Mouse (Mus musculus): ENCODE measurements around the gene Tpp1.

Tpp1 gene

DNA sequence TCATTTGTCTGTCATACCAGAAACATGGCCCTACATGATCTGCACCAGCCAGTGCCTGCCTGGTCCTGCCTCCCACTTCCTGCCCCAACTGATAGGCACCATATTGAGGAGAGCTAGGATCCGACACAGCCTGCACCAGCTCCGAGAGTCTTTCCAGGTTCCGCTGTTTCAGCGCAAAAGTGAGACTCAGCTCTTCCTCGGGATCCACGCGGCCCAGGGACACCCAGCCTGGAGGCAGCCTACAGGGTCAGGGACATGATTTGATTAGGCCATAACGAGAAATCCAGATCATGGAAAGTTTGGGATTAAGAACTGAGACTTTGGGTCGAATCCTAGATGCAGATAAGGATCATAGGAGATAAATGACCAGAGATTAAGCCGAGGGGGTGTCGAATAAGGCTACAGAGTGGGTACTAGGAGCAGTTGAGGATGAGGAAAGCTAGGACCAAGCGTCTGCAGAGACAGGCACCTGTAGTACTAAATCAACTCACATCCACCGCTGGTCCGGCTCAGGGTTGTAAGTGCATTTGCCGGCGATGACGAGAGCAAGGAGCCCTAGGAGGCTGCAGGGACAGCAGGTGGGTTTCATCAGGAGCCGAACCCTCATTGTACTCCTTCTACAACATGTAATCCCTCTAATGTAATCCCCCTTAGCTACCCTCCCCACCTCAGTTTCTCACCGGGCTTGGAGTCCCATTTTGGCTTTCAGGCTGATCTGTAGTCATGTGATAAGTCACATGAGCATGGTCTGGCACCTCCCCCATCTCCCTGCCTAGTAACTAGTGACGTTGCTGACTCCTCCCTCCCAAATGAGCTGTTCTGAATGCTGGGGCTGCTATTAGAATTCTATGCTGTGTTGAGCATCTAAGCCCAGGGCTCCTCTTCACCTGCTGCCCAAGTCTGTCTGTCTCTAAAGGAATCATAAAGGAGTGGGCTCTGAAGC, at the start of gene Tpp1:
Tpp1 (minus strand) TSS at position 745 of the 943 bp plus-strand sequence.
- POLR2A ChIA-PET = interaction anchor here (0.6 to 9.5 kb wide), 57 partner anchors 8 to 1457 kb away, joined by 3 to 185 read pairs (median 5); partner anchors contain the start of genes Ilk (in 4 of the 4), Fam160a2 (in 3 of the 4), Mrpl17 (in 3 of the 4) and Rrp8 (in 3 of the 4)
- CTCF ChIA-PET = interaction anchor here in 3 of 4 experiments (0.7 to 2.4 kb wide), 6 partner anchors 9 to 101 kb away, joined by 3 to 10 read pairs (median 4); partner anchors contain the start of gene Dnhd1 (in 3 of the 3)

DNA sequence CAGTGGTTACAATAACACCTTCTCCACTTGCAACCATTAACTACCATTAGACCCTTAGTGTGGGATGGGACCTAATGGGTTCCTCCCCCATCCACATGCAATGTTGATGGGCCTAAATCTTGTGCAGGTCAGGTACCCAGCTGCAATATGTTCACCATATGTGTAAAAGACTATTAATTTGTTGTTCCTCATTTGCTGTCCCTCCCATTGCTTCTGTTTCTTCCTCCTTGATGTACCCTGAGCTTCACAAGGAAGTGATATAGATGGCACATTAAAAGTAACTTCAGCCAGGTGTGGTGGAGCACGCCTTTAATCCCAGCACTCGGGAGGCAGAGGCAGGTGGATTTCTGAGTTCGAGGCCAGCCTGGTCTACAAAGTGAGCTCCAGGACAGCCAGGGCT, 44.9 kb upstream of the Tpp1 start:
- CTCF ChIA-PET = interaction anchor here in 1 of 4 experiments (1.0 kb wide), 1 partner anchor 13 kb away, joined by 3 read pairs; no protein-coding TSS in a partner anchor
- POLR2A ChIA-PET = interaction anchor here in 3 of 4 experiments (0.6 to 1.8 kb wide), 5 partner anchors 12 to 47 kb away, joined by 3 to 7 read pairs (median 4); partner anchors contain the start of genes Mrpl17 (in 1 of the 3) and Tpp1 (in 1 of the 3)

- ChIA-PET POLR2A (no interaction called here), CTCF (interaction anchor here in 1 of 4 experiments (0.6 kb wide), 1 partner anchor 10 kb away, joined by 3 read pairs; no protein-coding TSS in a partner anchor)
These were observed 43.8 kb upstream of the Tpp1 start for GRCm38 (mm10) chr7:105795759-105796366.

DNA sequence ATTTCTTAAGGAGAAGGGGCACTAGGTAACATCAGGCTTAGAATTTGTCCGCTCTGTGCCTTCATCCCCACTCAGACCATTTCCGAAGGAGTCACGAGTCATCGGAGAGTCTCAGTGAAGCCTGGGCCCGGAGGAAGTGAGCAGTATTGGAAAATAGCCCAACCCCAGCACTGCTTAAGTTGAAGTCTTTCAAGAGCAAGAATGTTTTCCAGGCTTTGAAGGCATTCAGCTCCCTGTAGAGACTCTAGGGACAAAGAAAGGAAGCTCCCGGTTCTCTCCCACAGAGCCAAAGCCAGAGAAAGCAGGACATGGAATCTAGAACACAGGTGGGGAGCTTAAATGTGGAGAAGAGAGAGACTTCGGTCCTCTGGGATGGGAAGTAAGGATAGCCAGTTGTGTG, 41.7 kb upstream of the Tpp1 start:
- ChIA-PET CTCF (interaction anchor here in 1 of 4 experiments (0.7 kb wide), 1 partner anchor 1876 kb away, joined by 3 read pairs; no protein-coding TSS in a partner anchor), POLR2A (interaction anchor here in 1 of 4 experiments (1.0 to 2.6 kb wide), 2 partner anchors 10 to 17 kb away, joined by 3 to 7 read pairs; partner anchors contain the start of gene Mrpl17)

- CTCF ChIA-PET = interaction anchor here in 3 of 4 experiments (0.5 to 1.1 kb wide), 3 partner anchors 26 to 141 kb away, joined by 3 to 4 read pairs (median 3); partner anchors contain the start of gene Dnhd1 (in 1 of the 3)
- POLR2A ChIA-PET = interaction anchor here in 2 of 4 experiments (0.8 to 2.6 kb wide), 9 partner anchors 8 to 210 kb away, joined by 3 to 10 read pairs (median 4); partner anchors contain the start of genes Mrpl17 (in 2 of the 2), Tpp1 (in 2 of the 2) and Rrp8 (in 1 of the 2)
These were observed 39.1 kb upstream of the Tpp1 start for GRCm38 (mm10) chr7:105791147-105791546.

DNA sequence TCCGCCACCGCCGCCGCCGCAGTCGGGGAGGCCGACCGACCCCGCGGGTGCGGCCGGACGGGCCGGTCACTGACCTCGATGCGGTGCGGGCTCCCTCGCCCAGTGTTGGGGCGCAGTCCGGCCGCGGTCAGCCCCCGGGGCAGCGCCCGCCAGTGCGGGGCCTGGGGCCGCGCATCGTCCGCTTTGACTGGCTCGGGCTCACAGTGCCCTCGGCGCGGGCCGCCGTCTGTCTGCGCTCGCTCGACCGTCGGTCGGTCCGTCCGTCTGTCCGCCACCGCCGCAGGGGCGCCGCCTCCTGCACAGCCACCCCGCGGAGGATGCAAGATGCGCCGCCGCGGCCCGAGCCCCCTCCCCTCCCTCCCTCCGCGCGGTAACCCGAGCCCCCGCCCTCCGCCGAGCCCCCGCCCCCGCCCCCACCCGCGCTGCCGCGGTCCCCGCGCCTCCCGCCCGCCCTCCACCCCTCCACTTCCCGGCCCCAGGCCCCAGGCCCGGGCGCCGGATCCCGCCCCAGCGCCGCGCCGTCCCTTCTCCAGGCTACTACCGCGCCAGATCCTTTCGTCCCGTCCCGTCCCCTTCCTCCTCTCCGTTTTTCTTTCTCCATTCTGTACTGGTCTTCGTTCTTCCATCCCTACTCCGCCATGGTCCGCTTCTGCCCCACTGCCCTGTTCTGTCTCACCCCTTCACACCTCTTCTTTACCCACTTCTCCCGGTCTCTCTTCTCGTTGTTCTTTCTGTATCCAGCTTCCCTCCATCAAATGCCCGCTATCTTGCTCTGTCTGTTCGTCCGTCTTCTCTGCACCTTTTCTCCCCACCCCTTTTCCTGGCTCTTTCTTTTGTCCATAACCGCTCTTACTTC, 35.5 kb upstream of the Tpp1 start, which contains the start of gene Dchs1:
Dchs1 (minus strand) TSS at position 370 of the 856 bp plus-strand sequence.
- ChIA-PET POLR2A (no interaction called here), CTCF (no interaction called here)

- CTCF ChIA-PET = no interaction called here
- POLR2A ChIA-PET = interaction anchor here in 2 of 4 experiments (0.8 to 4.3 kb wide), 3 partner anchors 14 to 35 kb away, joined by 3 to 24 read pairs (median 5); partner anchors contain the start of gene Tpp1 (in 2 of the 2)
These were observed 34.7 kb upstream of the Tpp1 start for GRCm38 (mm10) chr7:105786506-105787284.

GRCm38 (mm10) chr7:105784556-105784955, 32.5 kb upstream of the Tpp1 start:
- ChIA-PET POLR2A (interaction anchor here in 2 of 4 experiments (1.0 to 4.3 kb wide), 4 partner anchors 10 to 48 kb away, joined by 3 to 24 read pairs (median 4); partner anchors contain the start of genes Tpp1 (in 2 of the 2) and Ilk (in 1 of the 2)), CTCF (interaction anchor here in 1 of 4 experiments (1.1 kb wide), 1 partner anchor 12 kb away, joined by 3 read pairs; no protein-coding TSS in a partner anchor)

DNA sequence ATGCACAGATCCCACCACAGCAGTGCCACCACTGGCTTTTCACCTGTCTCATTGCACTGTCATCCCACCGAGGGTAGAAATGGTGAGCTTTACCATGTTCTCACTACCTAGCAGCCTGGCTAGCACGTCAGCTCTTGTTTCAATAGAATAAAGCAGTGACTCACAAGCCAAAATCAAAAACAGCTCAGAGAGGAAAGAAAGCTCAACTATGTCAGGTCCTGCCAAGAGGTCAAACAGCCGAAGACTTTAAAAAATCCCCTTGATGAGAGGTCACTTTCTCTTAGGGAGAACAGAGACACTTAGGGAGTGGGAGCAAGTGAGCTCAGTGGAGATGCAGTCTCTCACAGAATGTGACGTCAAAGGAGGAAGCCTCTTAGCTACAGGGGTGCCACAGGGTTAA, 31.8 kb upstream of the Tpp1 start:
- ChIA-PET POLR2A (interaction anchor here in 3 of 4 experiments (1.2 to 4.3 kb wide), 7 partner anchors 10 to 48 kb away, joined by 3 to 24 read pairs (median 4); partner anchors contain the start of genes Tpp1 (in 3 of the 3) and Ilk (in 1 of the 3)), CTCF (interaction anchor here in 1 of 4 experiments (1.1 kb wide), 1 partner anchor 13 kb away, joined by 3 read pairs; no protein-coding TSS in a partner anchor)

- ChIA-PET CTCF (no interaction called here), POLR2A (no interaction called here)
These were observed 26.7 kb upstream of the Tpp1 start for GRCm38 (mm10) chr7:105778553-105779265.

DNA sequence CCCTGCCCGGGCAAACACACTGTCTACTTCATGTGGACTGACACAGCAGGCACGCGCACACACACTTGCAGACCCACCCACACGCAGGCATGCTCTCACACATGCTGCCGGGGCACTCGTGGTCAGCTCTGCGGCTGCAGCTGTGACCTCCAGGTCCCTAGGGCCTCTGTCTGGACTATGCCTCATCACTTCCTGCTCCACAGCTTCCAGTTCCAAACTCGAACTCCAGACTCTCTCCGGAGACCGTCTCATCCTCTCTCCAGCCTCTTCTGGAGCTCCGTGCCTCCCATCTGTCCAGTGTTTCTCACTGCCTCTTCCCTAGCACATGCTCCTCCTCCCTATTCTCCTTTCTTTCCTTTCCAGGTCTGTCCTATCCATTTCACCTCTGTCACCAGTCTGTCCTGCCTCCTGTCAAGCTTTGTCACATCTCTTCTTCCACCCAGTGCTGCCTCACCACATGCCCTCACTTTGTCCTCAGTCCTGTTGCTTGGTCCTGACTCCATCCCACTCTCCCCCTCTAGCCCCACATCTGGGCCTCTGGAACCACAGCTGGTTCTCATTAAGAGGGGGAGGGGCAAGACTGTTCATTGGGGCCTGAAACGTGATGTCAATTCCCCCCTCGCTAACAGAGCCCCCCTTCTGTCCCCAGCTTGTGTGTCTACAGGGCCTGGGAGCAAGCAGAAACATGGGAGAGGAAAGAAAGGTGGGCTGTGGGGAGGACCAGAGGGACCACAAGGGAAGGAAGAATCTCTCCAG, 25.9 kb upstream of the Tpp1 start:
- CTCF ChIA-PET = interaction anchor here in 1 of 4 experiments (0.6 kb wide), 1 partner anchor 39 kb away, joined by 6 read pairs; no protein-coding TSS in a partner anchor
- POLR2A ChIA-PET = no interaction called here

DNA sequence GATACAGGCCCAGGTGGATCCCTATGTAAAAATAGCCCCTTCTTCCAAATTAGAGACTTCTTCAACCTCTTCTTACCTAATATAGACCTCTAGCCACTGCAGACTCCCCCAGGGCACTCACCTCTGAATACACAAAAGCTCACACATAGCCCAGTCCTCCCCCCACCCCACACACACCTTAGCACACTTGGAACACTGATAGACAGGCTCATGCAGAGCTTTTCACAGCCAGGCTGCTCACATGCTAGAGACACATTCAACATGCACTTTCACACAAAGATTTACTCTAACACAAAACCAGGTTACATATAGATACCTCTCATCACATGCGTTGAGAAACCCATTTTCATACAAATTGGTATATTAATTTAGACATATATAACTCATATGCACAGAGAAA, 25.3 kb upstream of the Tpp1 start:
- CTCF ChIA-PET = no interaction called here
- POLR2A ChIA-PET = no interaction called here

DNA sequence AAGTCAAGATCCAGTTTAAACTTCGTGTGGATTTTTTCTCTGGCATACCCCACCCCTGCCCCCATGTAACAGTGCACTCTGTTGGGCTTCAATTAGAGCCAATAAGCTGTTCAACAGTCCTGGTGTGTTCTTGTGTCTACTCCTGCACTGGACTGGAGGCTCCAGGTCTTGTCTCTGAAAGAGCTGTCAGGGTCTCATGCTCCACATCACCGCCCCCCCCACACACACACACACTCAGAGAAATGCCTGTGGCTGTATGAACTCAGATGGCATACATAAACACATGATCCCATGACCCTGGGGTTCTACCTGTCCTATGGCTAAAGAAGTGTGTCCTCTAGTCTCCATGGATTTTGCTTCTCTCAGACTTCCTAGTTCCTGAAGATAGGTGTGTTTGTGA, 24.0 kb upstream of the Tpp1 start:
- ChIA-PET POLR2A (no interaction called here), CTCF (no interaction called here)

DNA sequence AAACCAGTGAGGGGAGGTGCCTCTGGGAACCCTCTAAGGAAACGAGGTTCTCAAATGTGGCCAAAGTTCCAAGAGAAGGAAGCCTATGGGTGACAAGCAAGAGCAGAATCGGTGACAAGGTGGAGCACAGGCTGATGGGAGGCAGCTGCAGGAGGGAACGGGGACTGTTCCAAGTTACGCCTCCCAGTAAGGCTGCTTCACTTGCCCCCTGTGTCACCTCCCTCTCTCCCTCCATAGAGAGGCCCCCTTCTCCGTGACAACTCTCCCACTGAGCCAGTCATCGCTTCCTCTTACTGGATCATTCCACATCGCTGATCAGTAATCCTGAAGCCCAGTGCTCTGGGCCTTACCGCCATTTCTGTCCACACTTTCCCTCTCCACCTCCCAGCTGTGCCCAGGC, 22.6 kb upstream of the Tpp1 start:
- CTCF ChIA-PET = no interaction called here

DNA sequence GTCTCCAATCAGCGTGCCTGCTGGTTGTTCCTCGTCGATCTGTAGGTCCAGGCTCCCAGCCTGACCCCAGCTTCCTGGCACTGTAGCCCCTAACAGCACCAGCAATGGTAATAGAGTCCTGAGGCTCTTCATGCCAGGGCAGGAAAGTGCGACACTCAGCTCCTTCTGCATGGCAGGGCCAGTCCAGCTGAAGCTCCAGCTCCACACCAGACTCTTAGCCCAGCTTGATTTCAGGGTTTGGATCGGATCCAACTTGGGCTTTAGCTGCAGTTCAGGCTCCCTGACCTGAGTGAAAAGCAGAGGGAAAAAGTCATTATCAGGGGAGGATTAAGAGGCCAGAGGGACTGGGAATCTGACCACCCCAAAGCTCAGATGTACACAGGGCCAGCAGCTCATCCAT, 21.0 kb upstream of the Tpp1 start:
- ChIA-PET CTCF (no interaction called here), POLR2A (interaction anchor here in 3 of 4 experiments (0.7 to 1.8 kb wide), 12 partner anchors 10 to 38 kb away, joined by 3 to 6 read pairs (median 4); partner anchors contain the start of genes Mrpl17 (in 2 of the 3), Tpp1 (in 2 of the 3) and Taf10 (in 1 of the 3))

More for the DNA sequence above, 22.6 kb upstream of the Tpp1 start:
- POLR2A ChIA-PET = interaction anchor here in 1 of 4 experiments (1.0 kb wide), 1 partner anchor 11 kb away, joined by 3 read pairs; no protein-coding TSS in a partner anchor

All from embryonic stem cell, embryonic (primary cell).